Mouse (Mus musculus) heart, adult 11 months (tissue): Measurements from ENCODE around the gene Fkrp.

Experiments used
- DNase-seq: peaks from one replicate; pipeline ENCODE4 v3.0.0; 2022

The Fkrp gene

GRCm38 (mm10) chr7:16827274-16827673 lies 10.7 kb upstream of the Fkrp start:
- DNase-seq = no peak

- DNase-seq = peak; percentile 94
These were observed 10.0 kb upstream of the Fkrp start for GRCm38 (mm10) chr7:16826571-16826970.

- no peak for DNase-seq
These were observed 9.3 kb upstream of the Fkrp start for GRCm38 (mm10) chr7:16825785-16826184.

- DNase-seq = peak; percentile 98
These were observed 7.2 kb upstream of the Fkrp start for GRCm38 (mm10) chr7:16823734-16824133.

GRCm38 (mm10) chr7:16821669-16822101 lies 5.2 kb upstream of the Fkrp start:
- peak; percentile 90 for DNase-seq

- peak; percentile 93 for DNase-seq
These were observed 4.6 kb upstream of the Fkrp start for GRCm38 (mm10) chr7:16821091-16821490.

- peak; percentile 94 for DNase-seq
These were observed 3.8 kb upstream of the Fkrp start for GRCm38 (mm10) chr7:16820271-16820763.

GRCm38 (mm10) chr7:16819794-16820193 lies 3.3 kb upstream of the Fkrp start:
- DNase-seq = no peak

- no peak for DNase-seq
These were observed 1.2 kb upstream of the Fkrp start for GRCm38 (mm10) chr7:16817693-16818092.

GRCm38 (mm10) chr7:16816078-16816474 lies 456 bp downstream of the Fkrp start:
- DNase-seq = peak; percentile 99

GRCm38 (mm10) chr7:16815351-16815941 lies 1.1 kb downstream of the Fkrp start, which contains the start of gene Strn4:
TSS of gene Strn4 (plus strand) at chr7:16815889.
- DNase-seq = no peak

- no peak for DNase-seq
These were observed 4.0 kb downstream of the Fkrp start for GRCm38 (mm10) chr7:16812505-16812904.

- DNase-seq = peak; percentile 94
These were observed 4.9 kb downstream of the Fkrp start for GRCm38 (mm10) chr7:16811649-16812070.

- DNase-seq = peak; percentile 92
These were observed 5.4 kb downstream of the Fkrp start for GRCm38 (mm10) chr7:16810920-16811648.

GRCm38 (mm10) chr7:16810399-16810919 lies 6.1 kb downstream of the Fkrp start:
- peak; percentile 91 for DNase-seq

- peak; percentile 95 for DNase-seq
These were observed 6.8 kb downstream of the Fkrp start for GRCm38 (mm10) chr7:16809739-16810138.

- DNase-seq = peak; percentile 96
These were observed 7.9 kb downstream of the Fkrp start for GRCm38 (mm10) chr7:16808647-16809046.

- no peak for DNase-seq
These were observed 8.6 kb downstream of the Fkrp start for GRCm38 (mm10) chr7:16807936-16808335.

- DNase-seq = no peak
These were observed 12.0 kb downstream of the Fkrp start for GRCm38 (mm10) chr7:16804409-16805028.

GRCm38 (mm10) chr7:16794886-16795285 lies 21.6 kb downstream of the Fkrp start:
- no peak for DNase-seq

- DNase-seq = no peak
These were observed 23.4 kb downstream of the Fkrp start for GRCm38 (mm10) chr7:16793010-16793725.

GRCm38 (mm10) chr7:16792316-16792715 lies 24.2 kb downstream of the Fkrp start:
- DNase-seq = no peak
